In the genomic region with DNA sequence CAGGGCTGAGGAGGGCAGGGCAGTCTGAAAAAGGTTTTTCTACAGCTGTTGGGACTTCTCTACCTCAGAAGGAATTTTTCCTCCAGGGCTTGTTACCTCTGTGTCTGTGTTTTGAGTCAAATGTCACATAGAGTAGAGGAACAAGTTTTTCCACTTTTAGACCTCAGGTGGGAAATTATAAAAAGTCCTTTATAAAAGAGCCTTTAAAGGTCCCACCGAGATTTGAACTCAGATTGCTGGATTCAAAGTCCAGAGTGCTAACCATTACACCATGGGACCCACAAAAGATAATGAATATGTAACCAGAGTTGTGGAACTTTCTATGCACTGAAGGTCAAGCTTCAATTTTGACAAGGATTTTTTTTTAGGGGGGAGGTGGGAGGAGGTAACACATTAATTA, we compare ENCODE assay signal across 12 mouse cellular contexts. TPM values are rescaled to one million over a fixed set of nuclear protein-coding genes. Genes with fewer than 3 reads are reported as not detected.
A peak's percentile ranks its signal among the peaks of the same experiment; 100 is the strongest.
DNase-seq lines count a peak whose midpoint lies in the region; ATAC-seq lines count a peak whose summit lies in the region.
"Had no signal": no experiment of that assay in that cellular context is flagged by ENCODE, and none has a peak within 500 bp of the region (broad histone marks: within the 10 kb centered on the region; RNA-seq: fewer than 3 reads in every experiment).

No protein-coding gene starts in this region.

- 0 out of 2 replicates have a peak, but pooled peaks cover 4% of the 10 kb centered on the region for H3K4me1 ChIP-seq in forebrain, embryonic 15.5 days
- no peaks in the 10 kb centered on the region for H3K4me1 ChIP-seq in midbrain, embryonic 11.5 days (ENCODE audit: control insufficient read depth, insufficient read depth, low read length)
- H3K4me1 ChIP-seq: neural tube, embryonic 12.5 days had no signal

- peaks cover 5% of the 10 kb centered on the region; the same call in 1 of the 2 replicates for H3K27me3 ChIP-seq in forebrain, embryonic 15.5 days
- H3K27me3 ChIP-seq in midbrain, embryonic 11.5 days (ENCODE audit: control insufficient read depth, insufficient read depth, low read length), result no peaks in the 10 kb centered on the region
- H3K27me3 ChIP-seq: neural tube, embryonic 12.5 days had no signal

- intact Hi-C loops in left cerebral cortex, postnatal 36 days (cut with DNase I), result no loop called here

- 0 out of 2 replicates have a peak overlapping the region, but pooled peaks have one; percentile 8 for H3K4me3 ChIP-seq in forebrain, embryonic 15.5 days
- H3K4me3 ChIP-seq in midbrain, embryonic 11.5 days (ENCODE audit: low read depth, low read length), result no peak overlapping the region
- H3K4me3 ChIP-seq: neural tube, embryonic 12.5 days had no signal

- no peak overlapping the region for H3K27ac ChIP-seq in forebrain, embryonic 15.5 days (replicated peaks)
- no peak overlapping the region for H3K27ac ChIP-seq in midbrain, embryonic 11.5 days (ENCODE audit: low read depth, low read length)
- H3K27ac ChIP-seq: neural tube, embryonic 12.5 days had no signal

- H3K9ac ChIP-seq in forebrain, embryonic 15.5 days (replicated peaks), result no peak overlapping the region
- H3K9ac ChIP-seq in midbrain, embryonic 11.5 days (ENCODE audit: low read length), result no peak overlapping the region
- H3K9ac ChIP-seq: neural tube, embryonic 12.5 days had no signal

- no peaks in the 10 kb centered on the region for H3K9me3 ChIP-seq in forebrain, embryonic 15.5 days
- H3K9me3 ChIP-seq in midbrain, embryonic 11.5 days (ENCODE audit: control insufficient read depth, low read length), result no peaks in the 10 kb centered on the region
- H3K9me3 ChIP-seq: neural tube, embryonic 12.5 days had no signal

- peak; percentile 20 for DNase-seq in kidney, adult 9 months
- no peak for DNase-seq in kidney, postnatal 10 days
- peak; percentile 20 for DNase-seq in Muller cell, postnatal 12 days (ENCODE audit: inconsistent ontology term)
- DNase-seq in midbrain, embryonic 11.5 days (ENCODE audit: low spot score, missing footprints), result no peak
- no peak for DNase-seq in left cerebral cortex, postnatal 36 days (ENCODE audit: low spot score in 2 of 2)
- no peak for DNase-seq in adrenal gland, adult 18-20 months (ENCODE audit: low spot score in 2 of 2)
- DNase-seq: thymus, postnatal 14 days had no signal

- 0 out of 2 replicates have a peak overlapping the region, but pooled peaks have one; percentile 6 for H3K4me2 ChIP-seq in forebrain, embryonic 15.5 days (replicated peaks)
- peak overlapping the region; percentile 9 for H3K4me2 ChIP-seq in midbrain, embryonic 11.5 days
- H3K4me2 ChIP-seq: neural tube, embryonic 12.5 days had no signal

- 7% methylated on average over 1 of the region's 1 CpGs for WGBS in forebrain, embryonic 15.5 days
- WGBS in midbrain, embryonic 11.5 days, result 4% methylated on average over 1 of the region's 1 CpGs

- H3K36me3 ChIP-seq in forebrain, embryonic 15.5 days, result no peaks in the 10 kb centered on the region
- H3K36me3 ChIP-seq in midbrain, embryonic 11.5 days (ENCODE audit: control insufficient read depth, insufficient read depth, low read length), result no peaks in the 10 kb centered on the region
- H3K36me3 ChIP-seq: neural tube, embryonic 12.5 days had no signal

- ATAC-seq in forebrain, embryonic 15.5 days (replicated peaks), result no peak
- ATAC-seq in midbrain, embryonic 11.5 days (ENCODE audit: low FRiP score), result no peak
- ATAC-seq in cerebellum, adult (ENCODE audit: insufficient number of reproducible peaks, low FRiP score, low TSS enrichment), result no peak

RNA-seq across cellular contexts. Expression of a gene that starts 24.3 kb away (rescaled TPM):
- not detected in 2 replicates for polyA plus RNA-seq in forebrain, embryonic 15.5 days (2015; fragmentation: Nextera tagmentation; extraction: Ambion mirVana)
- not detected in 2 replicates for polyA plus RNA-seq in midbrain, embryonic 11.5 days (2014; fragmentation: Nextera tagmentation; extraction: Ambion mirVana)
- total RNA-seq in left cerebral cortex, postnatal 36 days (2021), result not detected
- not detected for total RNA-seq in adrenal gland, adult 18-20 months (2021)
- total RNA-seq: gastrocnemius, adult 18-20 months; layer of hippocampus, postnatal 25 days had no signal
- polyA plus RNA-seq: neural tube, embryonic 12.5 days had no signal

RNA-seq across cellular contexts. Expression of a gene that starts 43.7 kb away (rescaled TPM):
- polyA plus RNA-seq in forebrain, embryonic 15.5 days (2015; fragmentation: Nextera tagmentation; extraction: Ambion mirVana), result not detected in 2 replicates
- not detected in 2 replicates for polyA plus RNA-seq in midbrain, embryonic 11.5 days (2014; fragmentation: Nextera tagmentation; extraction: Ambion mirVana)
- total RNA-seq in left cerebral cortex, postnatal 36 days (2021), result not detected
- not detected for total RNA-seq in adrenal gland, adult 18-20 months (2021)
- total RNA-seq: gastrocnemius, adult 18-20 months; layer of hippocampus, postnatal 25 days had no signal

Comparison
In these comparisons a context has a peak if more than half of its experiments do, and no peak if none do; other contexts are left out.
1. DNase-seq: peak in kidney, adult 9 months (single experiment) and Muller cell, postnatal 12 days (single experiment); none in kidney, postnatal 10 days (single experiment), midbrain, embryonic 11.5 days (single experiment), left cerebral cortex, postnatal 36 days (0 of 2) and adrenal gland, adult 18-20 months (0 of 2).